Mouse (Mus musculus): ENCODE data around the gene Egflam. TPM values are rescaled to one million over a fixed set of nuclear protein-coding genes. Genes with fewer than 3 reads are reported as not detected.

Egflam gene
- total and polyA plus RNA-seq, 3 experiments: not detected

DNA sequence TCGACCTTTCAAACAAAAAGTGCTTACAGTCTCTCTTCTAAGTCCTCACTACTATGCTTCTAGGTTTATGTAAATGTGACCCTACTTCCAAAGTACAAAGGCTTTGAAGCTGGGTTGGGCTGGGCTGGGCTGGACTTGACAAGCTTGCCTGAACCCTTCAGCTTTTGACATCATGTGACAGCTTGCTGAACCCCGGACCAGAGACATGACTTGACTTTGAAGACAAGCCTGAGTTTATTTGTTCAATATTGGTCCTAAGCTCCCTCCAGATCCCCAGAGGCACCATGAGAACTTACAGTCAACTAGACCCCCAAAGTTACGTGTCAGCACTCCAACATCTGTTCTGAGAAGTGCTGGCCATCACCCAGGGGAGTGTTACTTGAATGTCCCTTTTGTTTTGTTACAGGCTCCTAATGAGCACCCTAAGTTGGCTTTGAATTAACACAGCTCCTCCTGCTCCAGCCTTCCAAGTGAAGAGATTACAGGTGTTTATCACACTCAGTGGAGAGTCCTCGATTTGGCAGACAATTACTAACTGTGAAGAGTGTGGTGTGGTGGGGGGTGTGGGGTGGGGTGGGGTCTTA, 109.3 kb downstream of the Egflam start:
- no peaks in the 10 kb centered on the region for H3K9me3 ChIP-seq (replicated peaks; ENCODE audit: low read length)
- no peaks in the 10 kb centered on the region for H3K36me3 ChIP-seq (replicated peaks in 1 of 2; ENCODE audit: control insufficient read depth in 1 of 2, insufficient read depth in 1 of 2, low read length in 1 of 2)
- dilution Hi-C loops (cut with MboI; ENCODE audit: extremely low pct_ligation_motif_present, extremely low pct_unique_long_range_greater_than_20kb, low sequenced_read_pairs) (no loop called here), in situ Hi-C loops (cut with MboI; ENCODE audit: low pct_ligation_motif_present, low pct_unique_long_range_greater_than_20kb, low sequenced_read_pairs) (no loop called here)
- H3K4me1 ChIP-seq (ENCODE audit: control insufficient read depth in 1 of 2, insufficient read depth in 2 of 2): no peaks in the 10 kb centered on the region
- no peak overlapping the region for H3K4me2 ChIP-seq (ENCODE audit: insufficient read depth, low read depth, poor library complexity, severe bottlenecking)
- DNase-seq (ENCODE audit: extremely low read depth): no peak
- no peaks in the 10 kb centered on the region for H3K79me2 ChIP-seq (replicated peaks; ENCODE audit: control insufficient read depth, extremely low read depth, insufficient read depth, poor library complexity, severe bottlenecking)
- peaks cover 63% of the 10 kb centered on the region for H3K27me3 ChIP-seq (replicated peaks)
- H3K4me3 ChIP-seq (replicated peaks in 1 of 3; ENCODE audit: low read depth in 2 of 3, low read length in 2 of 3, poor library complexity in 1 of 3): no peak overlapping the region
- no peak overlapping the region for H3K27ac ChIP-seq (ENCODE audit: insufficient read depth, low read depth)
- TF ChIP-seq POLR2A (IDR thresholded peaks at IDR 0.05; ENCODE audit: low read depth, low read length) (no peak), RAD21 (IDR thresholded peaks at IDR 0.05; ENCODE audit: low read depth, low read length) (no peak), TCF12 (IDR thresholded peaks at IDR 0.05; ENCODE audit: low read depth, low read length) (no peak), CHD1 (IDR thresholded peaks at IDR 0.05; ENCODE audit: low read depth, low read length) (no peak), GABPA (IDR thresholded peaks at IDR 0.05; ENCODE audit: insufficient replicate concordance, low read depth, low read length) (no peak), ELF1 (IDR thresholded peaks at IDR 0.05; ENCODE audit: low read depth, low read length) (no peak), NELFE (IDR thresholded peaks at IDR 0.05; ENCODE audit: low read depth, low read length) (no peak), MEF2A (IDR thresholded peaks at IDR 0.05; ENCODE audit: borderline replicate concordance, low read depth, low read length) (no peak)
- no peak overlapping the region for H3K9ac ChIP-seq (ENCODE audit: insufficient read depth, low read depth)

DNA sequence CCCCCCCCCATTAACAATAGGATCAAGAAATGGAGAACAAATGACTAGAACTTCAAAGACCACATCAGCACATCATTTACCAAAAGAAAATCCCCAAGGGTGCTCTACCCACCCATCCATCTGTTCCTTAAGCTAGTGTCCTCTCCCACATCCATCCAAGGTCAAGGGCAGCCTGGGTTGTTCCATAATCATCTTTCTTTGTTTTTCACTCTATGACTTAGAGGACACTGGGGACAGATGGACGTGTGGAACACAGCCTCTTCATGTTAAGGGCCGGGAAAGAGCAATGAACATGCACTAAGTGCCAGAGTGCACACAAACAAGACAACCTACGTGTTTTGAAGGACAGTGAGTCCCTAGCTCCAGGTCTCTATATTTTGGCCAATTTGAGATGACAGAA, 110.3 kb downstream of the Egflam start:
- in situ Hi-C loops (cut with MboI; ENCODE audit: low pct_ligation_motif_present, low pct_unique_long_range_greater_than_20kb, low sequenced_read_pairs): no loop called here
- H3K4me2 ChIP-seq (ENCODE audit: insufficient read depth, low read depth, poor library complexity, severe bottlenecking): no peak overlapping the region
- DNase-seq (ENCODE audit: extremely low read depth): no peak
- no peak overlapping the region for H3K27ac ChIP-seq (ENCODE audit: insufficient read depth, low read depth)
- H3K4me3 ChIP-seq (replicated peaks in 1 of 3; ENCODE audit: low read depth in 2 of 3, low read length in 2 of 3, poor library complexity in 1 of 3): no peak overlapping the region
- no peaks in the 10 kb centered on the region for H3K79me2 ChIP-seq (replicated peaks; ENCODE audit: control insufficient read depth, extremely low read depth, insufficient read depth, poor library complexity, severe bottlenecking)
- H3K9ac ChIP-seq (ENCODE audit: insufficient read depth, low read depth): no peak overlapping the region
- H3K9me3 ChIP-seq (replicated peaks; ENCODE audit: low read length): no peaks in the 10 kb centered on the region
- no peak for TF ChIP-seq SIN3A (IDR thresholded peaks at IDR 0.05; ENCODE audit: low read length)
- no peak for TF ChIP-seq MEF2A (IDR thresholded peaks at IDR 0.05; ENCODE audit: borderline replicate concordance, low read depth, low read length)
- no peak for TF ChIP-seq EP300 (IDR thresholded peaks at IDR 0.05; ENCODE audit: low read length)
- TF ChIP-seq JUN (IDR thresholded peaks at IDR 0.05; ENCODE audit: insufficient read depth, low read depth, low read length): no peak
- no peak for TF ChIP-seq MAX (IDR thresholded peaks at IDR 0.05; ENCODE audit: low read length)
- TF ChIP-seq HCFC1 (IDR thresholded peaks at IDR 0.05; ENCODE audit: low read depth, low read length): no peak
- no peak for TF ChIP-seq MAFK (IDR thresholded peaks at IDR 0.05; ENCODE audit: insufficient replicate concordance, low read length)
- TF ChIP-seq POLR2AphosphoS2 (IDR thresholded peaks at IDR 0.05; ENCODE audit: low read depth, low read length): no peak
- no peak for TF ChIP-seq ELF1 (IDR thresholded peaks at IDR 0.05; ENCODE audit: low read depth, low read length)
- no peak for TF ChIP-seq E2F4 (IDR thresholded peaks at IDR 0.05; ENCODE audit: insufficient replicate concordance, low read depth, low read length)
- TF ChIP-seq SMC3 (IDR thresholded peaks at IDR 0.05; ENCODE audit: low read depth, low read length): no peak
- TF ChIP-seq TCF12 (IDR thresholded peaks at IDR 0.05; ENCODE audit: low read depth, low read length): no peak
- TF ChIP-seq ETS1 (conservative IDR thresholded peaks at IDR 0.05; ENCODE audit: low read depth, low read length): no peak
- TF ChIP-seq MXI1 (IDR thresholded peaks at IDR 0.05; ENCODE audit: low read depth, low read length): no peak
- H3K36me3 ChIP-seq (replicated peaks in 1 of 2; ENCODE audit: control insufficient read depth in 1 of 2, insufficient read depth in 1 of 2, low read length in 1 of 2): no peaks in the 10 kb centered on the region
- no peaks in the 10 kb centered on the region for H3K4me1 ChIP-seq (ENCODE audit: control insufficient read depth in 1 of 2, insufficient read depth in 2 of 2)
- peaks cover 68% of the 10 kb centered on the region for H3K27me3 ChIP-seq (replicated peaks)
- dilution Hi-C loops (cut with MboI; ENCODE audit: extremely low pct_ligation_motif_present, extremely low pct_unique_long_range_greater_than_20kb, low sequenced_read_pairs): no loop called here
